In genomic region chr16:66487194-66487944, GRCm38 (mm10) we compare ENCODE assay signal across 24 mouse cellular contexts.
DNase-seq lines count a peak whose midpoint lies in the region; ATAC-seq lines count a peak whose summit lies in the region.
"Had no signal": no experiment of that assay in that cellular context is flagged by ENCODE, and none has a peak within 500 bp of the region (broad histone marks: within the 10 kb centered on the region; RNA-seq: fewer than 3 reads in every experiment).

No protein-coding gene starts in this region.

- H3K27me3 ChIP-seq in forebrain, embryonic 11.5 days (ENCODE audit: control insufficient read depth, insufficient read depth, low read length): no peaks in the 10 kb centered on the region
- H3K27me3 ChIP-seq in forebrain, embryonic 10.5 days (ENCODE audit: poor library complexity, severe bottlenecking): no peaks in the 10 kb centered on the region
- H3K27me3 ChIP-seq in midbrain, embryonic 13.5 days: no peaks in the 10 kb centered on the region
- H3K27me3 ChIP-seq: embryonic facial prominence, embryonic 13.5 days; hindbrain, embryonic 13.5 days; kidney, embryonic 15.5 days had no signal

- no peak for DNase-seq in forebrain, embryonic 11.5 days (ENCODE audit: low spot score)
- no peak for DNase-seq in forebrain, embryonic 10.5 days (ENCODE audit: extremely low spot score, low spot score)
- DNase-seq in retina, embryonic 14.5 days (ENCODE audit: low spot score): peak; percentile 23
- DNase-seq in retina, postnatal 1 day: no peak
- DNase-seq in kidney, postnatal 10 days: no peak
- no peak for DNase-seq in heart, postnatal 10 days
- DNase-seq: adrenal gland, postnatal 14 days; cerebellum, adult 9-11 months; gastrocnemius, postnatal 10 days; kidney, adult 11 months; kidney, postnatal 4 days; liver; lung, postnatal 4 days; right cerebral cortex, postnatal 14 days; thymus, adult 2 months had no signal

- 46% methylated on average over 10 of the region's 10 CpGs for WGBS in forebrain, embryonic 11.5 days
- 66% methylated on average over 10 of the region's 10 CpGs for WGBS in forebrain, embryonic 10.5 days
- 49% methylated on average over 10 of the region's 10 CpGs for WGBS in midbrain, embryonic 13.5 days

- intact Hi-C loops in heart, postnatal 10 days (cut with DNase I): no loop called here

- no peaks in the 10 kb centered on the region for H3K4me1 ChIP-seq in forebrain, embryonic 11.5 days (replicated peaks; ENCODE audit: control insufficient read depth, insufficient read depth, low read length)
- H3K4me1 ChIP-seq in forebrain, embryonic 10.5 days: peaks cover 15% of the 10 kb centered on the region
- no peaks in the 10 kb centered on the region; the same call in 1 of the 2 replicates for H3K4me1 ChIP-seq in midbrain, embryonic 13.5 days (replicated peaks)
- H3K4me1 ChIP-seq: embryonic facial prominence, embryonic 13.5 days; hindbrain, embryonic 13.5 days; kidney, embryonic 15.5 days; limb, embryonic 10.5 days had no signal

- H3K9me3 ChIP-seq in forebrain, embryonic 11.5 days (ENCODE audit: control insufficient read depth, low read length): no peaks in the 10 kb centered on the region
- 0 out of 2 replicates have a peak, but pooled peaks cover 3% of the 10 kb centered on the region for H3K9me3 ChIP-seq in forebrain, embryonic 10.5 days
- H3K9me3 ChIP-seq in midbrain, embryonic 13.5 days: peaks cover 3% of the 10 kb centered on the region; the same call in 1 of the 2 replicates
- H3K9me3 ChIP-seq: kidney, embryonic 15.5 days; limb, embryonic 10.5 days had no signal

- no peaks in the 10 kb centered on the region for H3K36me3 ChIP-seq in forebrain, embryonic 11.5 days (ENCODE audit: control insufficient read depth, insufficient read depth, low read length)
- no peaks in the 10 kb centered on the region for H3K36me3 ChIP-seq in forebrain, embryonic 10.5 days (replicated peaks)
- H3K36me3 ChIP-seq in midbrain, embryonic 13.5 days: no peaks in the 10 kb centered on the region
- H3K36me3 ChIP-seq: embryonic facial prominence, embryonic 13.5 days; hindbrain, embryonic 13.5 days; kidney, embryonic 15.5 days; limb, embryonic 10.5 days had no signal

- no peak overlapping the region for H3K4me2 ChIP-seq in forebrain, embryonic 11.5 days (ENCODE audit: low read depth, low read length, severe bottlenecking)
- H3K4me2 ChIP-seq in midbrain, embryonic 13.5 days (replicated peaks): no peak overlapping the region
- H3K4me2 ChIP-seq: embryonic facial prominence, embryonic 13.5 days; heart, embryonic 11.5 days; hindbrain, embryonic 13.5 days; kidney, embryonic 15.5 days had no signal

- H3K9ac ChIP-seq in forebrain, embryonic 11.5 days (ENCODE audit: low read length): no peak overlapping the region
- H3K9ac ChIP-seq in midbrain, embryonic 13.5 days (replicated peaks): no peak overlapping the region
- H3K9ac ChIP-seq: embryonic facial prominence, embryonic 13.5 days; hindbrain, embryonic 13.5 days; kidney, embryonic 15.5 days had no signal

- H3K4me3 ChIP-seq in forebrain, embryonic 11.5 days (ENCODE audit: low read depth, low read length): no peak overlapping the region
- no peak overlapping the region for H3K4me3 ChIP-seq in forebrain, embryonic 10.5 days
- H3K4me3 ChIP-seq in midbrain, embryonic 13.5 days (replicated peaks): no peak overlapping the region
- H3K4me3 ChIP-seq: embryonic facial prominence, embryonic 13.5 days; erythroblast, embryonic 14.5 days; hindbrain, embryonic 13.5 days; kidney, embryonic 15.5 days; limb, embryonic 10.5 days had no signal

- H3K27ac ChIP-seq in forebrain, embryonic 11.5 days (ENCODE audit: low read depth, low read length): no peak overlapping the region
- no peak overlapping the region for H3K27ac ChIP-seq in forebrain, embryonic 10.5 days
- H3K27ac ChIP-seq in midbrain, embryonic 13.5 days: no peak overlapping the region
- H3K27ac ChIP-seq: embryonic facial prominence, embryonic 13.5 days; hindbrain, embryonic 13.5 days; kidney, embryonic 15.5 days; limb, embryonic 10.5 days; stomach, postnatal 0 days had no signal

- peak; percentile 67 for ATAC-seq in forebrain, embryonic 11.5 days (replicated peaks; ENCODE audit: low FRiP score)
- peak; percentile 83 for ATAC-seq in midbrain, embryonic 13.5 days
- ATAC-seq: CD4-positive, CD25-positive, alpha-beta regulatory T cell, adult 4 months had no signal
